Mouse (Mus musculus) lung, postnatal 0 days (tissue): ENCODE results near the gene Gja3. TPM values are rescaled to one million over a fixed set of nuclear protein-coding genes. Genes with fewer than 3 reads are reported as not detected.
"Not testable (repeated sequence)": the region's sequence is repeated elsewhere in the genome, so short reads cannot be mapped to it uniquely, and the experiment has no call there.

Experiments used
- ATAC-seq: fragments of 200-750 bp; cut with Nextera tagmentation; 2 replicates; pipeline ENCODE4 v1.8.0; 2017; ENCODE audit warnings: moderate library complexity
- DNase-seq: peaks from one replicate; pipeline ENCODE4 v3.0.0-alpha.2; 2016; ENCODE audit warnings: low spot score
- H3K27ac ChIP-seq: fragments of 300-500 bp; sonication (generic); 2 replicates; pipeline ENCODE4 v1.5.1; 2014; ENCODE audit warnings: antibody characterized with exemption, mild to moderate bottlenecking, low read length, mixed read lengths
- H3K27me3 ChIP-seq: fragments of 300-500 bp; sonication (generic); replicated peaks from 2 replicates; pipeline ENCODE4 v1.6.1; 2014; ENCODE audit warnings: low read length, mixed read lengths; ENCODE audit not compliant: insufficient read depth
- H3K36me3 ChIP-seq: fragments of 300-500 bp; sonication (generic); 2 replicates; pipeline ENCODE4 v1.6.1; 2014; ENCODE audit warnings: low read length, mixed read lengths; ENCODE audit not compliant: insufficient read depth
- H3K4me1 ChIP-seq: fragments of 300-500 bp; sonication (generic); 2 replicates; pipeline ENCODE4 v1.6.1; 2014; ENCODE audit warnings: antibody characterized with exemption, low read depth, low read length, mixed read lengths; ENCODE audit not compliant: insufficient read depth
- H3K4me2 ChIP-seq: fragments of 300-500 bp; sonication (generic); replicated peaks from 2 replicates; pipeline ENCODE4 v1.6.1; 2014; ENCODE audit warnings: low read depth, mild to moderate bottlenecking, low read length, moderate library complexity, mixed read lengths
- H3K4me3 ChIP-seq: fragments of 300-500 bp; sonication (generic); 2 replicates; pipeline ENCODE4 v1.5.1; 2014; ENCODE audit warnings: low read depth, low read length
- H3K9ac ChIP-seq: fragments of 300-500 bp; sonication (generic); replicated peaks from 2 replicates; pipeline ENCODE4 v1.6.1; 2014; ENCODE audit warnings: low read depth, mild to moderate bottlenecking
- H3K9me3 ChIP-seq: fragments of 300-500 bp; sonication (generic); 2 replicates; pipeline ENCODE4 v1.6.1; 2016; ENCODE audit warnings: low read length, mixed read lengths
- CTCF ChIP-seq: IDR thresholded peaks from 2 replicates; pipeline ENCODE4 v1.5.1; 2016; ENCODE audit warnings: antibody characterized with exemption, mild to moderate bottlenecking
- EP300 ChIP-seq: IDR thresholded peaks from 2 replicates; pipeline ENCODE4 v1.6.1; 2016; ENCODE audit warnings: antibody characterized with exemption, mild to moderate bottlenecking, control low read depth
- WGBS: fragments of 180-500 bp; shearing (Covaris S2); extraction: QIAGEN DNeasy Blood & Tissue Kit; methylation state at CpG from one replicate; pipeline ENCODE4 v1.1.7; 2014; 5-methylcytosine and 5-hydroxymethylcytosine counted together
- polyA plus RNA-seq: library from polyadenylated mRNA; unstranded; fragments of >200 nt; fragmentation: Nextera tagmentation; extraction: Ambion mirVana; gene quantifications from 2 replicates; pipeline ENCODE4 v1.2.1, GENCODE M21; 2015

Gja3 gene
- polyA plus RNA-seq, 1 experiment from 2014 or later, result 1.0 TPM

DNA sequence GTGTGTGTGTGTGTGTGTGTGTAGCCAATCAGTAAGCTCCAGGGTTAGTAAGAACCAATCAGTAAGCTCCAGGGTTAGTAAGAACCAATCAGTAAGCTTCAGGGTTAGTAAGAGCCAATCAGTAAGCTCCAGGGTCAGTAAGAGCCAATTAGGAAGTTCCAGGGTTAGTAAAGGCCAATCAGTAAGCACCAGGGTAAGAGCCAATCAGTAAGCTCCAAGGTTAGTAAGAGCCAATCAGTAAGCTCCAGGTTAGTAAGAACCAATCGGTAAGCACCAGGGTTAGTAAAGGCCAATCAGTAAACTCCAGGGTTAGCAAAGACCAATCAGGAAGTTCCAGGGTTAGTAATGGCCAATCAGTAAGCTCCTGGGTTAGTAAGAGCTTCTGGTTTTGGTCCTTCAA, 25.0 kb upstream of the Gja3 start:
- H3K9ac ChIP-seq, result no peak overlapping the region
- H3K4me2 ChIP-seq, result no peak overlapping the region
- no peaks in the 10 kb centered on the region for H3K36me3 ChIP-seq
- no peak overlapping the region for H3K4me3 ChIP-seq
- no peaks in the 10 kb centered on the region for H3K27me3 ChIP-seq
- DNase-seq, result no peak
- no peak overlapping the region for H3K27ac ChIP-seq
- H3K9me3 ChIP-seq, result no peaks in the 10 kb centered on the region
- no peak for ATAC-seq
- WGBS, result 96% methylated on average over 1 of the region's 1 CpGs
- 0 out of 2 replicates have a peak, but pooled peaks cover 6% of the 10 kb centered on the region for H3K4me1 ChIP-seq
- no peak for TF ChIP-seq CTCF
- no peak for TF ChIP-seq EP300

DNA sequence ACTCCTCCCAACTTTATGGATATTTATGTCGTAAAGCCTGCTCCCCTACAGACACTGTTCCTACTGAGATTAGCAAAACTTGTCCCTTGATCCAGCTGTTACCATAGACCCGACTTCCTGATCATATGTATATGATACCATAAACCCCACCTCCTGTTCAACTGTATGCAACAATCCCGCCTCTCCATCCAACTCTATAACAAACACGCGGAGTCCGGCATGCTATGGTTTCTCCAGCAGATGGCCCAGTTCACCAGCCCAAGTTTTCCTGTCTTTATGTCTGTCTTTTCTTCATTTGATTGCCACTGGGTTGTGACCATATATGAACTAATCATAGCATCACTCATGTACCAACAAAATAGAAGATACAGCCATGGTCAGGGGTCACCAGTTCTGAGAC, 17.6 kb upstream of the Gja3 start:
- peak; percentile 34 for TF ChIP-seq CTCF
- TF ChIP-seq EP300, result no peak
- ATAC-seq (no peak), DNase-seq (no peak)
- H3K27ac ChIP-seq, result no peak overlapping the region
- no peak overlapping the region for H3K9ac ChIP-seq
- 83% methylated on average over 6 of the region's 6 CpGs for WGBS
- no peak overlapping the region for H3K4me2 ChIP-seq
- H3K36me3 ChIP-seq, result no peaks in the 10 kb centered on the region
- no peak overlapping the region for H3K4me3 ChIP-seq
- H3K4me1 ChIP-seq, result no peaks in the 10 kb centered on the region
- H3K27me3 ChIP-seq, result no peaks in the 10 kb centered on the region
- no peaks in the 10 kb centered on the region for H3K9me3 ChIP-seq

DNA sequence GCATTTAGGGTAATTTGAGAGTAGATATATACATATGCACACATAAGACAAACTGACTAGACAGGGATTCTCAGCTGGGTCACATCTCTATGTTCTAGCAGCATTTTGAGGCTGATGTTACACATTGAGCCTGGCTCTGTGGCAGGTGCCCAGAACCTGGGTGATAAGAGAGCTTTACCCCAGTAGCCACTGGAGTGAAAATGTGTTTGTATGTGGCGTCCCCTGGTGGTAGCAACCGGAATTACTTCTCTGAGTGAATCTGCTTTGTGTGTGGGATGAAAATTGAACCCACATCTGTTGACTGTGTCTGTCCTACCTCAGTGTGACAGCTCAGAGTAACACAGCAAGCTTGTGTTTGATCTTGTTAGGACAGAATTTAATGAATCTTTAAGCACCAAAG, 12.0 kb upstream of the Gja3 start:
- not testable (repeated sequence) for H3K4me1 ChIP-seq, H3K27ac ChIP-seq, H3K36me3 ChIP-seq, H3K4me2 ChIP-seq, H3K4me3 ChIP-seq, H3K9ac ChIP-seq, H3K9me3 ChIP-seq, ATAC-seq, H3K27me3 ChIP-seq
- TF ChIP-seq CTCF, result peak; percentile 78
- peak; percentile 16 for DNase-seq
- 2% methylated on average over 2 of the region's 2 CpGs for WGBS

DNA sequence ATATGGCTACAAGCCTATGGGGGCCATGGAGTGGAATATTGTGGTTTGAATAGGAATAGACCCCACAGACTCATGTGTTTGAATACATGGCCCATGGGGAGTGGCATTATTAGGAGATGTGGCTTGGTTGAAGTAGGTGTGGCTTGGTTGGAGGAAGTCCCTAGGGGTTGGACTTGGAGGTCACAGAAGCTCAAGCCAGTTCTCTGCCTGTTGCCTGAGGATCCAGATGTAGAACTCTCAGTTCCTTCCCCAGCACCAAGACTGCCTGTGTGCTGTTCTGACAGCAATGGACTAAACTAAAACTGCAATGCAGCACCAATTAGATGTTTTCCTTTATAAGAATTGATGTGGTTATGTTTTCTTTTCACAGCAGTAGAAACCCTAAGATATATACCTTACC, 8.2 kb upstream of the Gja3 start:
- no peaks in the 10 kb centered on the region for H3K4me1 ChIP-seq
- TF ChIP-seq CTCF (no peak), EP300 (no peak)
- H3K36me3 ChIP-seq, result no peaks in the 10 kb centered on the region
- no peak overlapping the region for H3K4me3 ChIP-seq
- ATAC-seq, result no peak
- H3K27me3 ChIP-seq, result no peaks in the 10 kb centered on the region
- H3K27ac ChIP-seq, result no peak overlapping the region
- no peak overlapping the region for H3K9ac ChIP-seq
- H3K9me3 ChIP-seq, result no peaks in the 10 kb centered on the region
- H3K4me2 ChIP-seq, result no peak overlapping the region
- no peak for DNase-seq

DNA sequence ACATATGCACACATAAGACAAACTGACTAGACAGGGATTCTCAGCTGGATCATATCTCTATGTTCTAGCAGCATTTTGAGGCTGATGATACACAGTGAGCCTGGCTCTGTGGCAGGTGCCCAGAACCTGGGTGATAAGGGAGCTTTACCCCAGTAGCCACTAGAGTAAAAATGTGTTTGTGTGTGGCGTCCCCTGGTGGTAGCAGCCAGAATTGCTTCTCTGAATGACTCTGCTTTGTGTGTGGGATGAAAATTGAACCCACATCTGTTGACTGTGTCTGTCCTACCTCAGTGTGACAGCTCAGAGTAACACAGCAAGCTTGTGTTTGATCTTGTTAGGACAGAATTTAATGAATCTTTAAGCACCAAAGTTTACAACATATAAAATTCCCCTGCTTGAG, 2.2 kb upstream of the Gja3 start:
- not testable (repeated sequence) for H3K4me2 ChIP-seq, H3K4me1 ChIP-seq, H3K4me3 ChIP-seq, H3K27ac ChIP-seq, H3K9ac ChIP-seq, H3K9me3 ChIP-seq, H3K36me3 ChIP-seq
- peak; percentile 85 for TF ChIP-seq CTCF
- peaks cover 32% of the 10 kb centered on the region for H3K27me3 ChIP-seq
- DNase-seq (peak; percentile 45), ATAC-seq (peak; percentile 55)
- WGBS, result 0% methylated on average over 1 of the region's 1 CpGs

DNA sequence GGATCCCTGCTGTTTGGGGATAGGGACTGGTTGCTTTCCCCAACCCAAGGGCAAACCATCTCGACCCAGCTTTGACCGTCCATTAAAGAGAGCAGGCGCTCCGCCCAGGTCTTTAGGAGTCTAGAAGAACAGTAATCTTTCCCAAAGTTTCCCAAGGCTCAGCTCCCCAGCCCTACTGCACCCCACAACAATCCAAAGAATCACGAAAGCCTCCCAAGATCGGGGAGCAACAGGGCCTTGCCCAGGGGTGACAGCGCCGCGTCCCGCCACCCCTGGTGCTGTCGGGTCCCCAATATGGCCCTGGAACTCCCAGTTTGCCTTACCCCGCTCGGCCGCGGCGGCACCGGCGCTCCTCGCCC, 717 bp downstream of the Gja3 start:
- no peak for ATAC-seq
- Histone ChIP-seq H3K9ac (no peak overlapping the region), H3K27ac (no peak overlapping the region), H3K36me3 (no peaks in the 10 kb centered on the region), H3K27me3 (peaks cover 32% of the 10 kb centered on the region), H3K9me3 (no peaks in the 10 kb centered on the region), H3K4me3 (peak overlapping the region; percentile 37), H3K4me1 (peaks cover 3% of the 10 kb centered on the region; the same call in 1 of the 2 replicates), H3K4me2 (peak overlapping the region; percentile 72)
- WGBS, result 4% methylated on average over 11 of the region's 19 CpGs
- TF ChIP-seq EP300, result no peak
- no peak for TF ChIP-seq CTCF
- DNase-seq, result no peak

DNA sequence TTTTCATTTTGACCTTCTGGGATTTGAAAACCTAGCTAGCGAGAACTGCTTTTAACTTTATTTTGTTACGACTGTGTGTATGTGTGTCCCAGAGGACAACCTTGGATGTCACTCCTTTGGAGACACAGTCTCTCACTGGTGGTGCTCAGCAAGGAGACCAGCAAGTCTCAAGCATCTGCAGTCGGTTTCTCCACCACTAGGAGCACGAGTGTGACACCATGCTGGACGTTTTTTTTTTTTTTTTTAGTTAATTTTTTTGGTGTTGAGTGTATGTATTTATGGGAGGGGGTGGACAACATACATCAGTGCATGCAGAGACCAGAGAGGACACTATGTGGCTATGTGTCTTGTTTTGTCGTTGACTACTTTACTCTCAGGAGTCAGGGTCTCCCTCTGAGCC, 5.2 kb downstream of the Gja3 start:
- Histone ChIP-seq H3K4me1 (peaks cover 3% of the 10 kb centered on the region; the same call in 1 of the 2 replicates), H3K27me3 (peaks cover 13% of the 10 kb centered on the region), H3K36me3 (no peaks in the 10 kb centered on the region), H3K4me3 (no peak overlapping the region), H3K9me3 (no peaks in the 10 kb centered on the region), H3K4me2 (no peak overlapping the region), H3K9ac (no peak overlapping the region), H3K27ac (no peak overlapping the region)
- 61% methylated on average over 6 of the region's 6 CpGs for WGBS
- ATAC-seq (no peak), DNase-seq (no peak)
- TF ChIP-seq EP300, result no peak
- TF ChIP-seq CTCF, result no peak
